Mouse (Mus musculus): ENCODE data around the gene Cdc42ep2.

The Cdc42ep2 gene

DNA sequence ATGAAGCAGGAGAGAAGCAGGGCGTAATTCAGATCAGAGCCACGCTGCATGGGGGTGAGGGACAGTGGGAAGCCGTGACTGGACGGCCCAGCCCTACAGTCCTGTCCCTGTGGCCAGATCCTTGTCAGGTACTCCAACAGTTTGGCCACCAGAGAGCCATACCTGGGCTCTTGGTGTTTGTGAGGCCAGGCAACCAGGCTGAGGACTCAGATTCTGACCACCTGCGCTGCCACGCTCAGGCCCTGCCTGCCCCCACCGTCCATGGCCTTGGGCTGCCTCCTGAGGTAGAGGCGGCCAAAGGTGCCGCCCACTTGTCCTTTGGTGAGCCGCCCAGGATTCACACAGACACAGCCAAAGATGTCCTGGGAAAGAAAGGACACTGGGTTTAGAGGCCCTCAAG, 16.0 kb upstream of the Cdc42ep2 start:
- 84% methylated on average over 10 of the region's 10 CpGs for WGBS

- WGBS: 41% methylated on average over 4 of the region's 4 CpGs
Measured at GRCm38 (mm10) chr19:5940173-5940572, 15.6 kb upstream of the Cdc42ep2 start.

- WGBS: 72% methylated on average over 5 of the region's 5 CpGs
Measured at GRCm38 (mm10) chr19:5939715-5940114, 15.1 kb upstream of the Cdc42ep2 start.

GRCm38 (mm10) chr19:5938516-5938915, 13.9 kb upstream of the Cdc42ep2 start:
- 95% methylated on average over 6 of the region's 6 CpGs for WGBS

GRCm38 (mm10) chr19:5937836-5938406, 13.3 kb upstream of the Cdc42ep2 start:
- 28% methylated on average over 14 of the region's 14 CpGs for WGBS

GRCm38 (mm10) chr19:5937095-5937835, 12.6 kb upstream of the Cdc42ep2 start:
- WGBS: 50% methylated on average over 21 of the region's 21 CpGs

GRCm38 (mm10) chr19:5935691-5936090, 11.1 kb upstream of the Cdc42ep2 start:
- WGBS: 76% methylated on average over 5 of the region's 5 CpGs

DNA sequence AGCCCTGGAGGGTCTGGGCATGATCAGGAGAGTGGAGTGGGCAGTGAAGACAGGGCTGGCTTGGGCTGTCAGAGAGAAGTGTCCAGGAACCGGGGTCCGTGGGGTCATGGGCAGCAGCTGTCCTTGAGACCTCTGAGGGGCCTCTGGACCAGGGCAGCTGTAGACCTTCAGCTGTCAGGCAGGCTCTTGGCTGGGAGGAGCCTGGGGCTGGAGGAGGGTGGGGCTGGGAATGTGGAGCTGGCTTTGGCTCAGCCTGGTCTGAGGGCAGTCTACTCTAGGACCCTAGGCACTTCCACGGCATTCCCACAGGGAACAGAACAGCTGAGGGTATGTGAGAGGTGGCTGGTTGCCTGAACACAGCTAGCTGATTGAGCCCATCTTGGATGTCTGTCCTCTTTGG, 10.7 kb upstream of the Cdc42ep2 start:
- 73% methylated on average over 3 of the region's 3 CpGs for WGBS

- 65% methylated on average over 14 of the region's 14 CpGs for WGBS
Measured at GRCm38 (mm10) chr19:5929634-5930596, 5.3 kb upstream of the Cdc42ep2 start.

DNA sequence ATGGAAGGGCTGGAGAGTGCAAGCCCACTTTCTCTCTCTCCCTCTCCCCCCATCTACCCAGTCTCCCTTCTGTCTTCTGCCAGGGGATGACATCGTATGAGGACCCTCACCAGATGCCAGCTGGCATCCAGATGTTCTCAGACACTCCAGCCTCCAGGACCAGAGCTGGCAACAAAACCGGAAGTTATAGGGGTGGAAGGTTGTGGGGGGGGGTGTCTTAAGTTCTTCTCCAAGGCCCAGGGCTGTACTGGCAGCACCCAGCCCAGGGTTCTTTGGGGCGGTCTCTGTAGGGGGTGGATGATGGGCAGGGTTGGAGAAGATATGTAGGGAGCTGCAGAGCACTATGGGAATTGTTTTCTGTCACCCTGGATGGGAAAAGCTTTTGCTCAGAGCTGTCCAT, 3.9 kb upstream of the Cdc42ep2 start:
- WGBS: 65% methylated on average over 3 of the region's 3 CpGs

DNA sequence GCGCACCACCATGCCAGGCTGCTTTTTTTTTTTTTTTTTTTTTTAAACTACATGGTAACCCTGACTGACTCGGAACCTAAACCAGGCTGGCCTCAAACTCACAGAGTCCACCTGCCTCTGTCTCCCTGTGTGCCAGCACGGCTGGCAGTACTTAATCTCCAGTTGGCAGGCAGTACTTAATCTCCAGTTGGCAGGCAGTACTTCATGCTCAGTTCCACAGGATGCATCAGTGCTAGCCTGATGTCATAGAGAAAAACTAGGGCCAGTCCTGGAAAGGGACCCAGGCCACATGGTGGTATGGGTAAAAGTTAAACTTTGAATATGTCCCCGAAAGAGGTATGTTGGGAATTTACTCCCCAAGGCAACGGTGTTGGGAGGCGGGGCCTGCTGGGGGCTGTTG, 3.5 kb upstream of the Cdc42ep2 start:
- 73% methylated on average over 6 of the region's 6 CpGs for WGBS

GRCm38 (mm10) chr19:5927532-5927931, 2.9 kb upstream of the Cdc42ep2 start:
- 76% methylated on average over 8 of the region's 8 CpGs for WGBS

DNA sequence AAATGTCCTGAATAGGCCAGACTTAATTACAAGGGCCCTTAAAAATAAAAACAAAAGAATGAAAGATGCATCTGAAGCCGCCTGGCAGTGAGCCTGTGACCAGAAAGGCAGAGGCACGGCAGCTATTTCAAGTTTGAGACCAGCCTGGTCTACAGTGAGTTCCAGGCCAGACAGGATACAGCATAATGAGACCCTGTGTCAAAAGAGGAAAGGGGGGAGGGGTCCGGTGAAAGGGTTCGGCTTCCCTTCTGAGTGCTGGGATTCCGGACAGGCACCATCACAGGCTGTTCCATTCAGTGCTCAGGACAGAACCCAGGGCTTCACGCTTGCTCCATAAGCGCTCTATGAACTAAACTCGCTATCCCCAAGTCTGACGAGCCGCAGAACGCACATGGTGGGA, 2.4 kb upstream of the Cdc42ep2 start:
- 70% methylated on average over 11 of the region's 11 CpGs for WGBS

- WGBS: 30% methylated on average over 11 of the region's 11 CpGs
Measured at GRCm38 (mm10) chr19:5925311-5925855, 767 bp upstream of the Cdc42ep2 start.

- WGBS: under 1% methylated on average over 38 of the region's 38 CpGs
Measured at GRCm38 (mm10) chr19:5923990-5924712, 465 bp downstream of the Cdc42ep2 start.

DNA sequence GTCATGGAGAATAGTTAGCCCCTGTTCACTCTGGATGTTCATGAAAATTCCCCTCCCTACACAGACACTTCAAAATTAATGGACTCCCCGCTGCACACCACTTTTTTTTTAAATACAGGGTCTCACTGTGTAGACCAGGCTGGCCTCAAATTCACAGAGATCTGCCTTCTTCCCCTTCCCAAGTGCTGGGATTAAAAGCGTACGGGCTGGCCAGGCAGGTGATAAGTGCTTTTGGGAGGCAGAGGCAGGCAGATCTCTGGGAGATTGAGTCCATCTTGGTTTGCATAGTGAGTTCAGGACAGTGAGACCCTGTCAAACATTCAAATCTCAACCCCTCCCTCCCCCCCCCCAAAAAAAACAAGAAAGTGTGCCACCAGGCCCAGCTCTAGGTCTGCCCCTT, 1.7 kb downstream of the Cdc42ep2 start:
- WGBS: 90% methylated on average over 3 of the region's 3 CpGs

- 54% methylated on average over 15 of the region's 15 CpGs for WGBS
Measured at GRCm38 (mm10) chr19:5922119-5922942, 2.3 kb downstream of the Cdc42ep2 start.

DNA sequence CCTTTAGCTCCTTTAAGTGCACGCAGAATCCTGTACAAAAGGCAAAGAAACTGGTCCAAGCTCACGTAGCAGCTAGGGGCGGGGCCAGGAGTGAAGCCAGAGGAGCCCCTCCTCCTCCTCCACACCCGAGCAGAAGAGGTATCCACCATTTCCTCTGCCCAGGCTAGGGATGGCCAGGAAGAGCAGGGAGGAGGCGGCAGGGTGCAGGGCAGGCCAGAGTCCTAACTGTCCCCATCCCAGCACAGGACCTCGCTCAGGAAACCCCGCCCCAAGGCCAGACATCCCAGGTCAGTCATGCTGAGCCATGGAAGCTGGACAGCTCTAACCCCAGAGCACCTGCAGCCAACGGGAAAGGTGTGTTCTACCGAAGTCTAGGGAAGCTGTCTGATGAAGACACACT, 2.9 kb downstream of the Cdc42ep2 start:
- 30% methylated on average over 9 of the region's 9 CpGs for whole genome bisulfite sequencing

DNA sequence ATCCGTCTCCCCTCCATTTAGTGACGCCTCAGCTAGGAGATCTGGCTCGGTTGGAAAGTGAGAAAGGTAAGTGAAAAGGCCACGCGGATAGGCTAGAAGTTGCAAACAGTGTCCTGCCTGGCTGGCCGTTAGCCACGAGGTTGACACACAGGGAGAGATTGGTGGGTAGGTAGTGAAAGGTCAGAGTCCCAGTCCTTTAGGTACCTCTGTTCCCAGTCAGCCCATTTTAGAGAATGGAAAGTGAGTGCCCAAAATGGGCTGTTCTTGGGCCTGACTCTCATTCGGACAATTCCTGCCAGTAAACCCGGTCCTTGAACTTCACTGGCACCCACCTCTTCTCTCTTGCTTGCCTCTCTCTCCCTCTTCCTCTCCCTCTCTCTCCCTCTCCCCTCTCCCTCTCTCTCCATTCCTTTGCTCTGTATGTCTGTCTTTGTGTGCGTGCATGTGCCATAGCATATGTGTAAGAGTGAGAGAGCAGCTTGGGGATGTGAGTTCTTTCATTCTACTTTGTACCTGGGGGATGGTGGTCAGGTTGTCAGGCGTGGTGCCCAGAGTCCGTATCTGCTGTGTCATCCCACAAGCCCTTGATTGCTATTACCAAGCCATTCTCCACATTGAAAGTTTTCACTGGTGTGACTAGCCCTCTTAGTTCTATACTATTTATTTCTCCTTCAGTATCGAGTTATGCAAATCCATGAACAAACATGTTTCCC, 11.5 kb downstream of the Cdc42ep2 start, which contains the start of gene Dpf2:
TSS of gene Dpf2 (minus strand) at position 4 of the 713 bp plus-strand sequence.
- WGBS: 9% methylated on average over 13 of the region's 13 CpGs
